Mouse (Mus musculus): ENCODE measurements around the gene Psmd12. TPM values are rescaled to one million over a fixed set of nuclear protein-coding genes. Genes with fewer than 3 reads are reported as not detected.

Gene Psmd12
- polyA plus RNA-seq, 1 experiment from 2014 or later, result 137 TPM

DNA sequence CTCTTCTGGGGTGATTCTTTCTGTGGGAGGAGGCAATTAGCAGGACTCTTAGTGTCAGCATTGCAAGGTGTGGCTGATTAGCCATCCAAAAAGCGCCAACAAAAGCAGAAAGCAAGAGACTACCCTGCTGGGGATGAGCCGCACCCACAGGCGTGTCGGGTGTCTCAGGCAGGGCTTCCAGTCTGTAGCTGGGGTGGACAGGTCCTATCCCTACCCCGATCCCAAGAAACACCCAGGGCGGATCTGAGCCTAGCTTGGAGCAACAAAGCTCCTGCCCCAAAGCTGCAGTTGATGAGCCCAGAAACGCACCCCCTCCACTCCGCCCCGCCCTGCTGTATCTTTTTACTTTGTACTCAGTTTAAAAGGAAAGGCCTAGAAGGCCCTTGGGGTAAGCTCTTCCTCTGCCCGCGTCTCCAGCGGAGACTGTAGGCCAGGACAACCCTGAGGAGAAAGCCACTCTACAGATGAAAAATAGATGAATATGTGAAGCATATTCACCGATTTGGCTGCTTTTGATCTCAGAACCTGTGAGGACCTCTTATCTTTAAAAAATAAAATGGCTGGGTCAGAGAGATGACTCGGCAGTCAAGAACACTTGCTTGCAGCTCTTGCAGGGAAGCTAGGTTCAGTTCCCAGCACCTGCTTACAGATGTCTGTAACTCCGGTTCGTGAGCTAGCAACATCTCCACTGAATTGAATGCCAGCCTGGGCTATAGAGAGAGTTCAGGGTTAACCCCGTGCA lies 29.9 kb upstream of the Psmd12 start:
- Histone ChIP-seq H3K27me3 (ENCODE audit: control insufficient read depth, insufficient read depth, low read length) (no peaks in the 10 kb centered on the region), H3K9ac (ENCODE audit: low read length) (no peak overlapping the region), H3K4me2 (replicated peaks; ENCODE audit: low read depth) (no peak overlapping the region), H3K4me3 (ENCODE audit: low read depth, low read length) (no peak overlapping the region), H3K9me3 (ENCODE audit: control insufficient read depth, low read length) (no peaks in the 10 kb centered on the region), H3K4me1 (replicated peaks; ENCODE audit: control insufficient read depth, insufficient read depth) (no peaks in the 10 kb centered on the region; the same call in 1 of the 2 replicates), H3K36me3 (ENCODE audit: control insufficient read depth, insufficient read depth, low read length) (no peaks in the 10 kb centered on the region), H3K27ac (replicated peaks) (no peak overlapping the region)
- peak; percentile 31; the same call in 1 of the 2 replicates for ATAC-seq (ENCODE audit: low FRiP score, low TSS enrichment)
- DNase-seq (ENCODE audit: low spot score), result no peak
- TF ChIP-seq EP300 (optimal IDR thresholded peaks at IDR 0.05) (no peak), CTCF (IDR thresholded peaks at IDR 0.05; ENCODE audit: low read depth) (no peak)
- 70% methylated on average over 17 of the region's 17 CpGs for WGBS

DNA sequence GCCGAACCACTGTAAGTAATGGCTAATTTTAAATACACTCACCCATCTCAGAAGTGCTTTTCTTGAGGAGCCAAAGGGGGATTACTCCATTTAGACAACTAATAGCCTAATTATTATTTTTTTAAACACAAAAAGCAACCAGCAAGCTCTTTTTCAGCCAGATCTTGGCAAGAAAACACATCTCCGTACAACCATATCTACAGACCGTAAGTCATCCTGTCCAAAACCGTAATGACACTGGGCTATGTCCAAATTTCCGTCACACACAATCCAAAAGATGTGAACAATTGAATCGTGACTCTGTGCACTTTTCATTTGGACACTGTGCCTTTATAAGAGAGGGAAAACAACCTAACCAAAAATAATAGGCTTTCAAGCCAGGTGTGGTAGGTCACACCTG lies 29.2 kb upstream of the Psmd12 start:
- Histone ChIP-seq H3K4me1 (replicated peaks; ENCODE audit: control insufficient read depth, insufficient read depth) (no peaks in the 10 kb centered on the region; the same call in 1 of the 2 replicates), H3K9me3 (ENCODE audit: control insufficient read depth, low read length) (no peaks in the 10 kb centered on the region), H3K27ac (replicated peaks) (no peak overlapping the region), H3K9ac (ENCODE audit: low read length) (no peak overlapping the region), H3K4me2 (replicated peaks; ENCODE audit: low read depth) (no peak overlapping the region), H3K36me3 (ENCODE audit: control insufficient read depth, insufficient read depth, low read length) (no peaks in the 10 kb centered on the region), H3K27me3 (ENCODE audit: control insufficient read depth, insufficient read depth, low read length) (no peaks in the 10 kb centered on the region), H3K4me3 (ENCODE audit: low read depth, low read length) (no peak overlapping the region)
- no peak for DNase-seq (ENCODE audit: low spot score)
- 38% methylated on average over 6 of the region's 6 CpGs for WGBS
- TF ChIP-seq CTCF (IDR thresholded peaks at IDR 0.05; ENCODE audit: low read depth) (no peak), EP300 (optimal IDR thresholded peaks at IDR 0.05) (no peak)
- no peak for ATAC-seq (ENCODE audit: low FRiP score, low TSS enrichment)

DNA sequence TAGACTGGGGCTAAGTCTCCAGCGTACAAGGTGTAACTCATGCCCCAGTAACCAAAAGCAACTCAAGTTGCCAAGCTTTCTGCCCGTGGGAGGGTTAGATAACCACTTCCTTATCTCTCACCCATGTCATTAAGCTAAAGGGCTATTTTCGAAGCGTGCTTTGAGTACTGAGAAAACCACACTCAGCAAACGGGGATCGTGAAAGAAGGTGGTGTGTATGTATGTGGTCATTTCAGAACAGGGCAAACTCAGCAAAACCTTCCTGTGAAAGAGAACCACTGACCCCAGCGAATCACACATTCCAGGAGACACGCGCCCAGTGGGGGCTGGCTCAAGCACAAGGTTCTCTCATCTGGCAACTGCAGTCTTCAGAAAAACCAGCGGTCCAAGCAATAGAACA lies 28.2 kb upstream of the Psmd12 start:
- H3K4me1 ChIP-seq (replicated peaks; ENCODE audit: control insufficient read depth, insufficient read depth), result no peaks in the 10 kb centered on the region; the same call in 1 of the 2 replicates
- no peaks in the 10 kb centered on the region for H3K27me3 ChIP-seq (ENCODE audit: control insufficient read depth, insufficient read depth, low read length)
- 74% methylated on average over 10 of the region's 10 CpGs for WGBS
- no peak overlapping the region for H3K27ac ChIP-seq (replicated peaks)
- TF ChIP-seq EP300 (optimal IDR thresholded peaks at IDR 0.05) (no peak), CTCF (IDR thresholded peaks at IDR 0.05; ENCODE audit: low read depth) (no peak)
- H3K9me3 ChIP-seq (ENCODE audit: control insufficient read depth, low read length), result no peaks in the 10 kb centered on the region
- DNase-seq (ENCODE audit: low spot score), result peak; percentile 33
- H3K4me3 ChIP-seq (ENCODE audit: low read depth, low read length), result no peak overlapping the region
- ATAC-seq (ENCODE audit: low FRiP score, low TSS enrichment), result no peak
- H3K4me2 ChIP-seq (replicated peaks; ENCODE audit: low read depth), result no peak overlapping the region
- no peak overlapping the region for H3K9ac ChIP-seq (ENCODE audit: low read length)
- H3K36me3 ChIP-seq (ENCODE audit: control insufficient read depth, insufficient read depth, low read length), result no peaks in the 10 kb centered on the region

DNA sequence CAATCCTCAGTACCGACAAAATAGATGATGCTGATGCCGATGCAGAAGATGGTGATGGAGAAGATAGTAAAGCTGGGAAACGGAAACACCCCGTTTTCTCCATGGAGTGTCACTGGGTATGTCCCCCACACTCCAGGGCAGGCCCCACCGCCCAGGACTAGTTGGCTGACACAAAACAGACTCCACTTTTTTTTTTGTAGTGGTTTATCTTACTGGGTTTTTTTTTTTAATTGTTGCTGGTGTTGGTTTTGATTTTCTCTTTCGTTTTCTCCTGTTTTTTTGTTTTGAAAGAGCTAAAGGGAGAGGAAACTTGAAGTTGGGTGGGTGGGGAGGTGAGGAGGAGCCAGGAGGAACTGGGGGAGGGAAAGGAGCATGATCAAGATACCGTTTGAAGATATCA lies 27.2 kb upstream of the Psmd12 start:
- DNase-seq (ENCODE audit: low spot score) (no peak), ATAC-seq (ENCODE audit: low FRiP score, low TSS enrichment) (no peak)
- TF ChIP-seq EP300 (optimal IDR thresholded peaks at IDR 0.05) (no peak), CTCF (IDR thresholded peaks at IDR 0.05; ENCODE audit: low read depth) (no peak)
- H3K27me3 ChIP-seq (ENCODE audit: control insufficient read depth, insufficient read depth, low read length), result no peaks in the 10 kb centered on the region
- H3K4me2 ChIP-seq (replicated peaks; ENCODE audit: low read depth), result no peak overlapping the region
- H3K4me3 ChIP-seq (ENCODE audit: low read depth, low read length), result no peak overlapping the region
- H3K9ac ChIP-seq (ENCODE audit: low read length), result no peak overlapping the region
- H3K9me3 ChIP-seq (ENCODE audit: control insufficient read depth, low read length), result no peaks in the 10 kb centered on the region
- 89% methylated on average over 7 of the region's 7 CpGs for WGBS
- no peak overlapping the region for H3K27ac ChIP-seq (replicated peaks)
- H3K36me3 ChIP-seq (ENCODE audit: control insufficient read depth, insufficient read depth, low read length), result no peaks in the 10 kb centered on the region
- no peaks in the 10 kb centered on the region; the same call in 1 of the 2 replicates for H3K4me1 ChIP-seq (replicated peaks; ENCODE audit: control insufficient read depth, insufficient read depth)

DNA sequence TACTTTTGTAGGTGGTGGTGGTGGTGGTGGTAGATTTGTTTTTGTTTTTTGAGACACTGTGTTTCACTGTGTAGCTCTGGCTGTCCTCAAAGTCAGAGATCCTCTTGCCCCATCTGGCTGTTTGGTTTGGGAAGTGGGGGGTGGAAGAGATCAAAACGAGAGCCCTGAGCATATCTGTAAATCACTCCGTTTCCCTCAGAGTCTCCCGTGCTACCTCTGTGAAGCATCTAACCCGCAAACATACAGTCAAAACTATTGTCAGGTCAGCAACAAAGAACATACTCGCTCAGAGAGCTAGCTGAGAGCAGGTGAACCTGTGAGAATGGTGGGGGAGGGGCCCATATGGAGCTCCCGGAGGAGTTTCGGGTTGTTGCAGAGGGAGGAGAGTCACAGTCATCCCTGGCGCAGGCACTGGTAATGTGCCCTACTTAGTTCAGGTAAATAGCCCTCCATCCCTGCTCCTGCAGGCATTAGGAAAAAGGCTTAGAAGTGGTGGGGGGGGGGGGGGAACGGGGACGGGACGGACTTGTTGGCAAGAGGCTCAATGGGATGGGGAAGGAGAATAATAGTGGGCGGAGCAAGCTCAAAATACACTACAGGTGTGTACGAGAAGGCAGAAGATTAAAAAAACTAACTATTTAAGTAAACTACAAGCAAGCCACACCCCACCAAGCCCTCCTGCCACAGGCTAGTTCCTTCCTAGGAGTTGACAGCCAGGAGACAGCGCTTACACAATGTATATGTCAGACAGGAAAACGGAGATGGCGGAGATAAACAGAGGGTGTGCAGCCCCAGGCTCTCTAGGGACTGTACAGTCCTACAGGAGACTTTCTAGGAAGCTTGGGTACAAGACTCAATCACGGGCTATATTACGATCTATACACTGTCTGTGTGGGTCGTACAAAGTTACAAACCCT lies 24.5 kb upstream of the Psmd12 start:
- H3K4me1 ChIP-seq (replicated peaks; ENCODE audit: control insufficient read depth, insufficient read depth), result no peaks in the 10 kb centered on the region
- peak overlapping the region; percentile 32 for H3K4me2 ChIP-seq (replicated peaks; ENCODE audit: low read depth)
- H3K9ac ChIP-seq (ENCODE audit: low read length), result no peak overlapping the region
- H3K9me3 ChIP-seq (ENCODE audit: control insufficient read depth, low read length), result no peaks in the 10 kb centered on the region
- ATAC-seq (ENCODE audit: low FRiP score, low TSS enrichment) (no peak), DNase-seq (ENCODE audit: low spot score) (peak; percentile 50)
- H3K27ac ChIP-seq (replicated peaks), result no peak overlapping the region
- TF ChIP-seq CTCF (IDR thresholded peaks at IDR 0.05; ENCODE audit: low read depth) (no peak), EP300 (optimal IDR thresholded peaks at IDR 0.05) (no peak)
- H3K27me3 ChIP-seq (ENCODE audit: control insufficient read depth, insufficient read depth, low read length), result no peaks in the 10 kb centered on the region
- peak overlapping the region; percentile 10; the same call in 1 of the 2 replicates for H3K4me3 ChIP-seq (ENCODE audit: low read depth, low read length)
- no peaks in the 10 kb centered on the region for H3K36me3 ChIP-seq (ENCODE audit: control insufficient read depth, insufficient read depth, low read length)
- WGBS, result 32% methylated on average over 16 of the region's 19 CpGs
